Mouse (Mus musculus) stomach, postnatal 0 days (tissue): Measurements from ENCODE around the gene Armh1.

ENCODE experiments used
- CTCF ChIP-seq: IDR thresholded peaks from 2 replicates; pipeline ENCODE4 v1.5.1; 2016; ENCODE audit warnings: antibody characterized with exemption, low read depth, mild to moderate bottlenecking, moderate library complexity
- EP300 ChIP-seq: optimal IDR thresholded peaks from 2 replicates; pipeline ENCODE3; 2016; ENCODE audit warnings: antibody characterized with exemption

- TF ChIP-seq EP300 (no peak), CTCF (no peak)
Observed at GRCm38 (mm10) chr4:117220741-117221515, 31.0 kb downstream of the Armh1 start.
